Mouse (Mus musculus) cerebellum, postnatal 14 days (tissue): ENCODE measurements around the gene Cox7a1.
"Not testable (repeated sequence)": the region's sequence is repeated elsewhere in the genome, so short reads cannot be mapped to it uniquely, and the experiment has no call there.

Experiments
- DNase-seq, 2 experiments: peaks; one replicate each; pipeline ENCODE4 v3.0.0; 2021; ENCODE audit warnings: mixed read lengths in 2 of 2

The Cox7a1 gene

DNA sequence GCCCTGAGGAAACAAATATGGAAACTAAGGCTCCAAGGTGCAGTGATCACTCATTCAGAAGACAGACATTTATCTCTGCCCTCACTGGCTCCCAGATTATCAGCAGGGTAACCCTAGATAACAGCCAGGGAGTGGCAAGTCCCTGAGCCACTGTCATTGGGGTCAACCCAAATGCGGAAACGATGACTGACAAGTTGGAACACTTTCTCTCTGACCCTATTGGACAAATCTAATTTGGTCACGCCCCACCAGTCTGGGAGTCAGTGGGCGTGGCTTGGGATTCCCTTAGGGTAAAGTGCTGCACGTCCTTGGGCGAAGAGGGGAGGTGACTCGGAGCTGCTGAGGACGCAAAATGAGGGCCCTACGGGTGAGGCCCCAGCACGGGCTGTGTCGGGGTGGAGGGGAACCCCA lies at the start of gene Cox7a1:
Gene Cox7a1 (plus strand): TSS at position 266 of the 411 bp plus-strand sequence.
- DNase-seq = peak; percentile 76 to 80

GRCm38 (mm10) chr7:30136826-30137225 lies 47.1 kb upstream of the Cox7a1 start:
- no peak for DNase-seq

- no peak for DNase-seq
These were observed 40.8 kb upstream of the Cox7a1 start for GRCm38 (mm10) chr7:30143170-30143554.

DNA sequence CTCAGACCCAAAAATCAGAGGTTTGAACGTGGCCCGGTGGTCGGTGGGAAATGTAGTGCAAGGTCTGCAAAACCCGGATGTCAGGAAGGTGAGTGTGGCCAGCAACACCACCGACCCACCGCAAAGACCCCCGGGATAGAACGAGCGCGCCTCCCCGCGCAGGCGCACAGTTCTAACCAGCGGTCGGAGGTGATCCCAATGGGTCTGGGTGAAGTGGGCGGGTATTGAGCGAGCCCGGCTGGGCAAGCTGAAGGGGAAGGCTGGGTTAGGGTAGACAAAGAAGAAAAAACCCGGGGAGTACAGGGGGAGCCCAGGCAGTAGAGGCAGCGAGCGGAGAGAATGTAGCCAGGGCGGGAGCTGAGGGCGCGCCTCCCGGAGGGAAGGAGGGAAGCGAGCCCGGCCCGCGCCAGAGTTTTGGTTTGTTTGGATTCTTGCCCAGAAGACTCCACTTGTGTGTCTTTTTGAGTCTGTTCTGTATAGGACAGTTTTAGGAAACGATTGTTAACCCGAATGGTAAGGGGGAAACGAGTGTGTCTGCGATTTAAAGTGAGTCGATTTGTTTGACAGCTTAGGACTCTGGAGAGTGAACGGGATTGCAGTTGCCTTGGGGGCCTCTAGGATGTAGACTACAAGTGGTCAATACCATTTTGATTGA lies 40.3 kb upstream of the Cox7a1 start:
- DNase-seq = peak; percentile 89 to 92

DNA sequence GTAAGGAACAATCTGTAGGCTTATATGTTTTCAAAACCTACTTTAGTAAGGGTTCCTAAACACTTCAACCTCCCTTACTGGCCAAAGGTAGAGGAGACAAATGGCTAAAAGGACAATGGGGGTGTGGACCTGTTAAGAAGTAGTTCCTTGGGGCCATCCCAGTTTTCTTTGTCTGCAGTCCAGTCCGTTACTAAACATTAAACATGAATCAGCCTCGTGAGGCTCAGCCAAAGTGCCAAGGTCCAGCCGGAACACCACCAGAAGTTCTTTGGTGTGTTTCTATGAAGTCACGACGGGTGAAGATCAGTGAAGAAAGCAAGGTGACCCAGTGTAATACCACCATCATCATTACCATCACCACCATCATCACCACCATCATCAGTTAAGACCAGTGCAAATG lies 36.9 kb upstream of the Cox7a1 start:
- no peak for DNase-seq

DNA sequence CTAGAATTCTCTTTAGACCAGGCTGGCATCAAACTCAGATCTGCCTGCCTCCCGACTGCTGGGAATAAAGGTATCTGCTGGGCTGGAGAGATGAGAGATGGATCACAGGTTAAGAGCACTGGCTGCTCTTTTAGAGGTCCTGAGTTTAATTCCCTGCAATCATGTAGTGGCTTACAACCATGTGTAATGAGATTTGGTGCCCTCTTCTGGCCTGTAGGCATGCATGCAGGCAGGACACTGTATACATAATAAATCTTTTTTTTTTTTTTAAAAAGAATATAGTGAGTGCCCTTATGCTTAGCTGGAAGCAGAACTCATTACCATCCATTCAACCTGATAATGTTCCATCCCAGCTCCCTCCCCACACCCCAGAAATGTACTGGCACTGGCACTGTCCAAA lies 29.9 kb upstream of the Cox7a1 start:
- no peak for DNase-seq

GRCm38 (mm10) chr7:30155507-30155906 lies 28.4 kb upstream of the Cox7a1 start:
- DNase-seq = no peak

- no peak for DNase-seq
These were observed 20.8 kb upstream of the Cox7a1 start for GRCm38 (mm10) chr7:30163113-30163512.

GRCm38 (mm10) chr7:30164745-30165144 lies 19.2 kb upstream of the Cox7a1 start:
- no peak for DNase-seq

GRCm38 (mm10) chr7:30168914-30169582 lies 14.9 kb upstream of the Cox7a1 start:
- no peak for DNase-seq

DNA sequence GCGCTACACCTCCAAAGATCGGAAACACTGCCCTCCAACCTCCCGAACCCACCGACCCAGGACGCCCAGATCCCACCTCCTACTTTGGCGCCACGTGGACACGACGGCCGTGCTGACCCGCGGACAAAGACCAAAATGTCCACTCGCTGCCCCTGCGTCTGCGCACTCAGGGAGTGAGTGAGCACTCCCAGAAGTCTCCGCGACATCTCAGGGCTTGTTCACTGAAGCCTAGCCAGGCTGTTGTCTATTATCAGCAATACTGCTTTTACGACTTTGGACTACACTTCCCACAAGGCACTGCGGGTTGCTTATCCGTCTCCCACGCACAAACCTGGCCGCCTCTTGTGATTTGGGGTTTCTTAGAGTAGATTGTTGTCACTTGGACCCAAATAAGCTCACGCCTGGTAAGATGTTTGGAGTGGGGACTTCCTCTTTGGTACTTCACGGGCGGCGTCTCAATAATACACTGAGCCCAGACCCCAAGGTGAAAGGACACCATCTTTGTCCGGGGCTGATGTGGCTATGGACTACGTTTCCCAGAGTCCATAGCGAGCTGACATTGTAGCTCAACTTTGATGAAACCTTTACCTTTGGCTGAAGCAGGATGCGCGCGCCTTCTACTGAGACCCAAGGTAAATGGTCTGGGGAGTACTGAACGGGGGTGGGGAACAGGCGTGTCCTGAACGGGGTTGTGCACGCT lies 14.2 kb upstream of the Cox7a1 start, which contains the start of gene Zfp146:
Gene Zfp146 (minus strand): TSS at position 168 of the 700 bp plus-strand sequence.
- DNase-seq = peak; percentile 91 to 94

- no peak for DNase-seq
These were observed 13.5 kb upstream of the Cox7a1 start for GRCm38 (mm10) chr7:30170283-30170951.

GRCm38 (mm10) chr7:30176474-30176873 lies 7.5 kb upstream of the Cox7a1 start:
- DNase-seq = no peak

GRCm38 (mm10) chr7:30178256-30178655 lies 5.7 kb upstream of the Cox7a1 start:
- DNase-seq = no peak

DNA sequence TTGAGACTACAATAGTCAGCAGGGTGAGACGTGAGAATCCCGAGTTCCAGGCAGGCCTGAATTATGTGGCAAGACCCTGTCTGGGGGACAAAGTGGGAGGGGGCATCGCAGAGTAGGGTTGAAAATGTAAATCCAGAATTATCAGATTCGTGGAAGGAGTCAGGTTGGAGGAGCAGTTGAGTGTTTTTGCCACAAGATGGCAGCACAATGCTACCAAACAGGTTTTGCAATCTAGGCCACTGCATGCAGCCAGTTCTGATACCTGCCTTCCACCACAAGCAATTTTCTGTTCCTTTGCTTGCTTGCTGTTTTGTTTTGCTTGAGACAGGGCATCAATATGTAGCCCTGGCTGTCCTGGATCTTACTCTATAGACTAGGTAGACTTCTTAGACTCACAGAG lies 2.6 kb upstream of the Cox7a1 start:
- DNase-seq = peak; percentile 85 to 87

DNA sequence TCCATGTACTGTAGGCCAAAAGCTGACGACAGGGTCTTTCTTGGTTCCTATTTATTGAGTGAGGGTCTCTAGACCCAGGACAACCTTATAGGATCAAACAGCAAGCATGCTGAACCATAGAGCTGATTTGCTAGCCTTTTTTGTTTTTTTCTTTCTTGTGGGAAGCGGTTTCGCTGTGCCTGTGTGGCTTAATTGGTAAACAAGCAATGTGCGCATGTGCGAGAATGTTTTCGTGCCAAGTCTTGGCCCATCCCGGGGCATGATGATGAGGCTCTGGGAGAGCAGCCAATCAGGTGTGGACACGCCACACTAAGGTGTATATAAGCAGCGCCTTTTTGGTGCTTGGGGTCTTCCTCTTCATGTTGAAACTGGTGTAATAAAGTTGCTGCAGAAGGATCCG lies 2.0 kb upstream of the Cox7a1 start:
- not testable (repeated sequence) for DNase-seq

GRCm38 (mm10) chr7:30183189-30183588 lies 755 bp upstream of the Cox7a1 start:
- not testable (repeated sequence) for DNase-seq

DNA sequence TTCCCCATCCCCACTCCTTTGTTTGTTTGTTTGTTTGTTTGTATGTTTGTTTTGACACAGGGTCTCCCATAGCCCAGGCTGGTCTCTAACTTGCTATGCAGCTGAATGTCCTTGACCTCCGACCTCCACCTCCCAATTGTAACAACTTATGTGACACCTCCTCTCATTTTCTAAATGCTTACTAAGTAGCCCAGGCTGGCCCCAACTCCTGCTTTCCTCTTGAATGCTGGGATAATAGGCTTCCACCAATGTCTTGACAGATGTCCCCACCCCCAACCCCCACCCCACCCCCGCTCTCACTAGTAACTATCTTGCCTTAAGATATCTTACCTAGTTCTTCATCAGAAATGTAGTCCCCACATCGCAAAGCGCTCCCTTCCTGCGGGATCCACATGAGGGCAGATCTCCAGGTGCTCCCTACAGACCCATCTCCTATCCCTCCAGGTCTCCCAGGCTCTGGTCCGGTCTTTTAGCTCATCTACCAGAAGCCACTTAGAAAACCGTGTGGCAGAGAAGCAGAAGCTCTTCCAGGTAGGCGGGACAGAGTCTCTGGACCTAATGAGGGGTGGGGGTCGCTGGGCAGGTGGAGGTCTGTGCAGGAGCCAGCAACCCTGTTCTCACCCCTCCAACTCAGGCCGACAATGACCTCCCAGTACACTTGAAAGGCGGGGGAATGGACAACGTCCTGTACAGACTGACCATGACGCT lies 851 bp downstream of the Cox7a1 start:
- DNase-seq = no peak

DNA sequence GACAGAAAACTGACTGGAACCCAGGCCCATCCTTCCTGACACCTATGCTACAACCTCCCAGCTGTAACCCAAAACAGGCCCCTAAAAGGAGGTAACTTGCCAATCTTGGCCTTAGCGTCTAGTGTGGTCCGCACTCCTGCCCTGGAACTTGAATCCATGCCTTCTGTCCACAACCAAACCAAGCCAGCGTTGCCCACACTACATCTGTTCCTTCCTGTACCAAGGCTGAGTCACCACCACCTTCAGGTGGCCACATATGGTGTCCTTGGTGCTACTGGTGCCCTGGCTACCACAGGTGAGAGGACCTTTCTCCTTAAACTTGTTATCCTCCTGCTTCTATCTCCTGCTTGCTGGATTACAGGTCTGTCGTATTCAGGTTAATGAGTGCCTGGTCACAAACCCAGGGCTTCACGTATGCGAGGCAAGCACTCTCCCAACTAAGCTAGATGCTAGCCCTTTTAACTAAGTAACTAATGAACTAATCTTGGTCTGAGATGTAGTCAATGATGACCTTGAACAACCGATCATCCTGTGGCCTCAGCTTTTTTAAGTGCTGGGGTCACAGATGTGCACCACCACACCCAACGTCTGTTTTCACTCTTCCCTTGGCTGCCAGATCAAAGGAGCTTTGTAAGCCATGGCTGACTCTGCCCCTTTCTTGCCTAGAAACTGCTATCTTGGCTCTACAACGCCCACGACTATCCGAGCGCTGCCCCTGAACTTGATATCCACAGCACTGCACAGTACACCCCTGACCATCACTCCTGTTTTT lies 4.6 kb downstream of the Cox7a1 start:
- no peak for DNase-seq

- no peak for DNase-seq
These were observed 5.2 kb downstream of the Cox7a1 start for GRCm38 (mm10) chr7:30189116-30189491.

DNA sequence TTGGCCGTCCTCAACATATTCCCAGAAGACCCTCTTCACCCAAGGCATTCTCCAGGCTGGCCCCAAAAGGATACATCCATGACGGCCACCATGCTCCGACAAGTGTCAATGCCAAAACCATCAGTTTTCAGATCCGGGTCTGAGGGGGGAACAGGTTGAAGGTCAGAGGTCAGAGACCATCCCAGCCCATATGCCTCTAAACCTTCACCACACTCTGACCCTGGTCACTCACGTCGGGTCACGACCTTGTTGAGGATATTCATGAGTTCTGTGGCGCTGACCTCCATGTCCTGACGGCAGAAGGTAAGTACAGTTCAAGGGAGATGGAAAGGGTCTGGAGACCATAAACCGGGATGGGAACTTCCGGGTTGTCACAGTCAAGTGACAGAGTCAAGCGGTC lies 8.1 kb downstream of the Cox7a1 start:
- no peak for DNase-seq

DNA sequence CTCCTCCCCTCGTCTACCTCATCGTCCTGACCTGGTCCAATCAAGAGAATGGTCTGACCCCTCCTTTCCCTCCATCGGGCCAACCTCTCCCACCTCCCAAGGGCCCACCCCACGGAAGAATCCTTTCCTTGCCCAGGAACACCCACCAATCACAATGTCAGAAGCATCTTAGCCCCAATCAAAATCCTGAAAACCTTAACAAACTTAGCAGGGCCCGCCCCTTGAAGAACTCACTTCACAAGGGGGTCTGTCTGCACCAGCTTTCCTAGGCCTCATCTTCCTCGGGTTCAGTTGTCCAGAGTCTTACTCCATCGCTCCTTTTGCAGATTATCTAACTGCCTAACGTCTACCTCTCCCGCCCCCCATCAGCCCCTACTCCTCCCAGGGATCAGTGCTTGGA lies 9.1 kb downstream of the Cox7a1 start:
- no peak for DNase-seq
